ENCODE assay signal across 23 mouse cellular contexts in genomic region chr3:103353518-103353917, GRCm38 (mm10).
DNase-seq lines count a peak whose midpoint lies in the region; ATAC-seq and TF ChIP-seq lines count a peak whose summit lies in the region.
"Had no signal": no experiment of that assay in that cellular context is flagged by ENCODE, and none has a peak within 500 bp of the region (broad histone marks: within the 10 kb centered on the region; RNA-seq: fewer than 3 reads in every experiment).

No protein-coding gene starts in this region.

- H3K4me1 ChIP-seq in liver, embryonic 11.5 days (replicated peaks; ENCODE audit: control insufficient read depth, insufficient read depth, low read length), result no peaks in the 10 kb centered on the region; the same call in 1 of the 2 replicates
- peaks cover 0 to 2% of the 10 kb centered on the region in 2 experiments; a peak in 1 of 4 replicates for H3K4me1 ChIP-seq in liver, embryonic 14.5 days (replicated peaks; ENCODE audit: control insufficient read depth in 2 of 2, insufficient read depth in 2 of 2, low read length in 1 of 2)
- H3K4me1 ChIP-seq: embryonic facial prominence, embryonic 13.5 days; forebrain, embryonic 13.5 days; heart, embryonic 13.5 days; hindbrain, embryonic 15.5 days had no signal

- H3K4me3 ChIP-seq in liver, embryonic 11.5 days (ENCODE audit: low read depth, low read length), result no peak overlapping the region
- H3K4me3 ChIP-seq in liver, embryonic 14.5 days (ENCODE audit: insufficient read depth in 1 of 2, low read depth in 2 of 2, low read length in 2 of 2), result no peak overlapping the region
- H3K4me3 ChIP-seq: embryonic facial prominence, embryonic 13.5 days; forebrain, embryonic 13.5 days; gastrocnemius, adult 2 months; heart, embryonic 13.5 days; hindbrain, embryonic 15.5 days had no signal

- no peak for TF ChIP-seq CTCF in liver, embryonic 14.5 days (IDR thresholded peaks at IDR 0.05; ENCODE audit: low read depth)

- H3K9me3 ChIP-seq in liver, embryonic 11.5 days (ENCODE audit: control insufficient read depth, low read length), result no peaks in the 10 kb centered on the region
- H3K9me3 ChIP-seq in liver, embryonic 14.5 days (ENCODE audit: control insufficient read depth, low read length), result no peaks in the 10 kb centered on the region
- H3K9me3 ChIP-seq: embryonic facial prominence, embryonic 13.5 days; forebrain, embryonic 13.5 days; heart, embryonic 13.5 days; hindbrain, embryonic 15.5 days had no signal

- H3K27me3 ChIP-seq in liver, embryonic 11.5 days (replicated peaks; ENCODE audit: control insufficient read depth, insufficient read depth, low read length), result no peaks in the 10 kb centered on the region
- H3K27me3 ChIP-seq in liver, embryonic 14.5 days (ENCODE audit: control insufficient read depth, insufficient read depth, low read length), result no peaks in the 10 kb centered on the region
- H3K27me3 ChIP-seq: embryonic facial prominence, embryonic 13.5 days; forebrain, embryonic 13.5 days; heart, embryonic 13.5 days; hindbrain, embryonic 15.5 days; Patski had no signal

- peak; percentile 78 for TF ChIP-seq EP300 in liver, embryonic 14.5 days (IDR thresholded peaks at IDR 0.05; ENCODE audit: low read depth)

- no peak for DNase-seq in liver, embryonic 11.5 days (ENCODE audit: low spot score)
- no peak for DNase-seq in liver
- peak in 1 of 3 experiments; percentile 30 for DNase-seq in liver, embryonic 14.5 days (ENCODE audit: low read depth in 3 of 3, low spot score in 3 of 3)
- DNase-seq in layer of hippocampus, postnatal 36 days, result no peak
- DNase-seq in frontal cortex, postnatal 10 days (ENCODE audit: low spot score in 2 of 2), result no peak
- DNase-seq in right cerebral cortex, adult 2 months (ENCODE audit: low spot score in 2 of 2), result no peak
- DNase-seq: adrenal gland, adult 8-10 months; adrenal gland, postnatal 36 days; B cell, adult 2 months; cerebellum, adult 11-12 months; cerebellum, adult 9-11 months; cerebellum, postnatal 36 days; forebrain, postnatal 0 days; gastrocnemius, adult 2 months; gastrocnemius, postnatal 25 days; heart, postnatal 36 days had no signal

- H3K36me3 ChIP-seq in liver, embryonic 11.5 days (ENCODE audit: control insufficient read depth, insufficient read depth, low read length), result peaks cover 6% of the 10 kb centered on the region; the same call in 1 of the 2 replicates
- H3K36me3 ChIP-seq in liver, embryonic 14.5 days (replicated peaks; ENCODE audit: control insufficient read depth, insufficient read depth, low read depth), result peaks cover 19% of the 10 kb centered on the region

- H3K9ac ChIP-seq in liver, embryonic 11.5 days (ENCODE audit: low read depth, low read length), result no peak overlapping the region
- H3K9ac ChIP-seq in liver, embryonic 14.5 days (replicated peaks), result no peak overlapping the region
- H3K9ac ChIP-seq: embryonic facial prominence, embryonic 13.5 days; forebrain, embryonic 13.5 days; forebrain, postnatal 0 days; heart, embryonic 13.5 days; hindbrain, embryonic 15.5 days had no signal

- H3K4me2 ChIP-seq in liver, embryonic 11.5 days, result peak overlapping the region; percentile 12; the same call in 1 of the 2 replicates
- H3K4me2 ChIP-seq in liver, embryonic 14.5 days (ENCODE audit: low read depth), result peak overlapping the region; percentile 1; the same call in 1 of the 2 replicates
- H3K4me2 ChIP-seq: embryonic facial prominence, embryonic 13.5 days; forebrain, embryonic 13.5 days; heart, embryonic 13.5 days; hindbrain, embryonic 15.5 days had no signal

- WGBS in liver, embryonic 11.5 days, result 73% methylated on average over 5 of the region's 5 CpGs
- 29% methylated on average over 5 of the region's 5 CpGs for WGBS in liver, embryonic 14.5 days (ENCODE audit: insufficient replicate concordance)

- peak; percentile 82 for ATAC-seq in liver, embryonic 11.5 days (replicated peaks; ENCODE audit: low FRiP score)
- ATAC-seq in liver, embryonic 14.5 days (ENCODE audit: insufficient read depth), result peak; percentile 80
- peak; percentile 76 for ATAC-seq in megakaryocyte progenitor cell, adult 5-6 weeks (replicated peaks; ENCODE audit: poor library complexity)
- ATAC-seq: CD4-positive, CD25-positive, alpha-beta regulatory T cell, adult 4 months; forebrain, embryonic 13.5 days; forebrain, postnatal 0 days; Patski had no signal

- H3K27ac ChIP-seq in liver, embryonic 11.5 days (ENCODE audit: low read depth, low read length), result no peak overlapping the region; the same call in 1 of the 2 replicates
- H3K27ac ChIP-seq in liver, embryonic 14.5 days, result no peak overlapping the region
- H3K27ac ChIP-seq: embryonic facial prominence, embryonic 13.5 days; forebrain, embryonic 13.5 days; gastrocnemius, adult 2 months; heart, embryonic 13.5 days; hindbrain, embryonic 15.5 days had no signal
